Mouse (Mus musculus): ENCODE measurements around the gene Myt1.

- TF ChIP-seq CTCF (IDR thresholded peaks at IDR 0.05; ENCODE audit: low read depth) (no peak), EP300 (IDR thresholded peaks at IDR 0.05; ENCODE audit: low read depth) (no peak)
Measured at GRCm38 (mm10) chr2:181758147-181758725, 4.9 kb upstream of the Myt1 start.

Measured in heart, postnatal 0 days (tissue).